Mouse (Mus musculus) heart, adult 9 months (tissue): ENCODE results near the gene Ssx2ip.

Experiments
- DNase-seq, 2 experiments: peaks; one replicate each; pipeline ENCODE4 v3.0.0; 2022; ENCODE audit warnings: low spot score in 2 of 2

Ssx2ip gene

GRCm38 (mm10) chr3:146404311-146405201, at the start of gene Ssx2ip:
Gene Ssx2ip (plus strand): TSS chr3:146404642.
- DNase-seq = peak; percentile 95 to 98

GRCm38 (mm10) chr3:146355146-146355545, 49.3 kb upstream of the Ssx2ip start:
- DNase-seq = no peak

- no peak for DNase-seq
Measured at GRCm38 (mm10) chr3:146365471-146365870, 39.0 kb upstream of the Ssx2ip start.

DNA sequence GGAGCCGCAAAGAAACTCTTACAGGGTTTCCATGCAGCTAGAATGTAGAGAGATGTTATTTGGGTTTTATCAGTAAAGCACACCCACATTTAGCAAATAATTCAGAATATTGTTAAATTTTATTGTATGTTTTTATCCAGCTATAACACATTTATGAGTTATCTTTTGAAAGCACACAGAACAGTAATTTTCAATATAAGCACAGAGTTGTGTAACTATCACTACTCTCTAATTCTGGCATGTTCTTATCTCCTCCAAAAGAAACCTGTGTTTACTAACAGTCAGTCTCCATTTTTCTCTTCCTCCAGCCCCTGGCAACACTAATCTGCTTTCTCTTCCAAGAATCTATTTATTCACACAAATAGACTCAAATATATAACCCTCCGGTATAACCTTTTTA, 37.4 kb upstream of the Ssx2ip start:
- DNase-seq = no peak

- no peak for DNase-seq
Measured at GRCm38 (mm10) chr3:146370553-146371095, 33.8 kb upstream of the Ssx2ip start.

DNA sequence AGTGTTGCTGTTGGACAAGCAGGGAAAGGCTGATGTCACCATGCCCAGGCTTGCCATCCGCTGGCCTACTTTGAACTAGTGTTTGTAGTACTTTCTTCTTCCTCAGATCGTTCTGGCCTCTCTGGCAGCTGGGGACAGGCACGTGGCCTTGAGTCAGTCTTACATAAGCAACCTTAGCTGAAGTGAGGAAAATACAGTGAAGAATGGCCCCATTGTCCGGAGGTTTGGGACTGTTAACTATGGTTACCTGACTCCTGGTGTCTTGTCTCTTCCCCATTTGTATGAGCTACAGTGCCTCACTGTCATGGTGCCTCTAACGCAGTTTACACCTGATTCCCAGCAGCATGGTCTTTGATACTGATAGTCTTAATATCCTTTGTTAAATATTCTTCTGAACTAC, 33.2 kb upstream of the Ssx2ip start:
- no peak for DNase-seq

- DNase-seq = no peak
Measured at GRCm38 (mm10) chr3:146374596-146375175, 29.8 kb upstream of the Ssx2ip start.

DNA sequence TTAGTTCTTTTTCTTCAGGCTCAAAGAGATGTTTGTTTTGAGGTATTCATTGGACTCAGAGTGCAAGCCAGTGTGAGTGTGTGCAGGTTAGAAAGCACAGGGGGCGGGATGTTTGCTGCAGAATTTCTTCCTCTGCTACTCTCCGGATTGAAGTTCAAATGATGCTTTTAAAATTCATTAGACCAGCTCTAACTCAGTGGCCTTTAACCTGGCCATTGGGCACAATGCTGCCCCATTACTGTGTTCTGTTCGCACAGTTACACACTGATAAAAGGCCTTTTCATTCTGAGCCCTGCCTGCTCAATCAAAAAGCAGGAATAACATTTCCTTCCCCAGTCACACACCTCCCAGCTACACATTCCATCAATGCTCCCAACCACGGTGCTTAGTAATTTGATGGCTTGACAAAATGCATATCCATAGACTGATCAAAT, 29.2 kb upstream of the Ssx2ip start:
- no peak for DNase-seq

DNA sequence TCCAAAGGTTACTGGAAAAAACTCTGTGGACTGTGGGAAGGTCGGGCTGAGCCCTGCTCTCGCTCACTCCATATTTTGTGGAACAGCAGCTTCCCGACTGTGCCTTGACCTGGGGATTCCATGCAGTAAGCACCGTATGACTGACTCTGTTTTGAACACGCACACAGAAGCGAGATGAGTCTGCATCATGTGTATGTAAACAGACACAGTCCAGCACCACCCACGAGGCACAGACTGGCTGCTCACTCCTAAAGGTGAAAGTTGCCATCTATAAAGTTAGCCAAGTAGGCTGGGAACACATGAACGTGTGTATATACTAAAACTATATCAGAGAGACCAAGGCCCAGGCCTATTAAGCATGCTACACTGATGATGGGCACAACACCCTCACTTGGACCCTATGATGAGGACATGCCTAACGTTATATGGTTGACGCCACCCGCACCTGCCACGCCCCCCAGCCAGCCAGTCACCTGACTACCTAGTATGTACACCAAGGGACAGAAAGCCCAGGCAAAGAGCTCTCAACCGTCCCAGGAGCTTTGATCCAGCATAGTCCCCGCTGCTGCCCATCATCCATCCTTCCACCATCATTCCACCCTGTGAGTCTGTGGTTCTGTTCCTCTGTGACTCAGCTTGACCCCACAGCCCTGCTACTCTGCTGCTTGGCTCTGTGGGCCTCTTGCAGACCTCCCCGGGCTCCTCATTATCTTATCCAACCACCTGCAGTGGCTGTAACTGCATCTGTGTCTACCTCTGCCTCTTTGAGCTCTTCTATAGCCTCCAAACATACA, 27.9 kb upstream of the Ssx2ip start:
- no peak for DNase-seq

- DNase-seq = no peak
Measured at GRCm38 (mm10) chr3:146377216-146377615, 27.2 kb upstream of the Ssx2ip start.

DNA sequence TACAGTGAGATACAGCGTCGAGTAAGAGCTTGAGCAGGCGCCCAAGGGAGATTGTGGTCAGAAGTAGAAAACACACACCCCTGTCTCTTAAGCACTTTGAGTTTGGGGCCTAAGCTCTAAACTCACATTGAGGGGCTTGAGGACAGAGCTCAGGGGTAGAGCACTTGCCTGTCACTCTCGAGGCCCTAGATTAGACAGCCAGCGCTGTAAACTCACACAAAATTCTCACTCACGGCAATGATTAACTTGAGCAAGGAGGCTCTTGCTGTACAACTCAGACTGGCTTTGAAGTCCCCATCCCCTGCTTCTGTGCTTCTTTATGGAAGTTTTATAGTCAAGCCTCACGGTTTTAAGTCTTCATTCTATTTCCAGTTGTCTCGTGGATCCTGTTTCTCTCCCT, 25.7 kb upstream of the Ssx2ip start:
- no peak for DNase-seq

- peak in 1 of 2 experiments; percentile 2 for DNase-seq
Measured at GRCm38 (mm10) chr3:146379740-146380466, 24.5 kb upstream of the Ssx2ip start.

DNA sequence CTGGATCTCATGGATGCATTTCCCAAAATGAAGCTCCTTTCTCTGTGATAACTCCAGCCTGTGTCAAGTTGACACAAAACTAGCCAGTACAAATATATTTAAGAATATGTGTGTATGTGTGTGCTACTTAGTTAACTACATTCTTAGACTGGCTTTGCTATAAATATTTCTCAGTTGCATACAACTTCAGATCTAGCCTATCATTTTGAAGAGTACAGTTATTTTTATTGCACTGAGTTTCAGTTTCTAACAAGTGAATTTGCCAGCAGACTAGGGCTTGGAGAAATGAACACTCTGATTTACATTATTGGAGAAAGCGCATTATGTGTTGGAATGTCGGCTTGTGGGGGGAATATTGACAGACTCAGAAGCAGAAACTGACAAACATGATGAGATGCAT, 23.6 kb upstream of the Ssx2ip start:
- DNase-seq = no peak

- no peak for DNase-seq
Measured at GRCm38 (mm10) chr3:146381471-146381870, 23.0 kb upstream of the Ssx2ip start.

- DNase-seq = no peak
Measured at GRCm38 (mm10) chr3:146386800-146387199, 17.6 kb upstream of the Ssx2ip start.

DNA sequence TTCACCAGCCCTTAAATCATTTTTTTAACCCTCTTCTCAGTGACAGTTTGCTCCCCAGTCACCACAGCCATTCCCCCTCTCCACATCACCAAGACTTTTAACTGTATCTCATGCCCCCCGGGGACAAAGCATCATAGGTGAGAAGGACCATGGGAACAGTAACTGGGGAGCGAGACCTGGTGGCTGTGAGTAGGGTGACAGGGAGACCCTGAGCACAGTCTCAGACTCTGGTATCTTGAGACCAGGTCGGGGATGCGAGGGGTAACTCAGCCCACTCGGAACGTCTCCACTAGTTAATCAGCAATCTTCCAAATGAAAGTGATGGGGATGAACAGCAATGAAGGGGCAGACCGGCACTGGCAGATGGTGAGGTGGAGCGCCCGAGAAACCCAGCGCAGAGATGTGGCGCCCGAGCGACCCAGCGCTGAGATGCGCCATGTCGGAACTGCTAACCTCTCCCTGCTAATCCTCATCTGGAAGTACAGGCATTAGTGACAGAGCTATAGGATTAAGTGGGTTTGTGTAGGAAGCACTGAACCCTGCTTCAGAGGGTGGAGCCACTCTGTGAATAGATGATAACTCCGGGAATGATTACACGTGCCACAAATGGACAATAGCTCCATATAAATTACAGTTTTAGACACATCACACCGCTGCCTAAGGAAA, 11.7 kb upstream of the Ssx2ip start:
- DNase-seq = no peak

- DNase-seq = no peak
Measured at GRCm38 (mm10) chr3:146393641-146394100, 10.8 kb upstream of the Ssx2ip start.

DNA sequence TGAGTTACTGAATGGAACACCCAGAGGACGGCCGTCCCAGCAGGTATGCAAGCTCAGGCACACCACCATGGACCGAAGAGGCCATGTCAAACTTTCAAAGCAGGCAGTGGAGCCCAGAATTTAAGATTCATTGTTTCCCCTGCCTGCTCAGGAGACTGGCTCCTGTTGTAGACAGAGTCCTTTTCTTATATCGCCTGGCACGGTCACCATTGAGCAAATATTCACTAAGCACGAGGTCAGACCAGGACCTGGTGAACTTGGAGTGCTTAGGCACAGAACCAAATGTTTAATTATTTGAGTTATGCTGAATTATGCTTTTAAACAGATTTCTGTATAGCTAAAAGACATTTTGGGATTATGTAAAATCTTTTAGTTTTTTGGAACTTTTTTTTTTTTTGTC, 8.2 kb upstream of the Ssx2ip start:
- no peak for DNase-seq

DNA sequence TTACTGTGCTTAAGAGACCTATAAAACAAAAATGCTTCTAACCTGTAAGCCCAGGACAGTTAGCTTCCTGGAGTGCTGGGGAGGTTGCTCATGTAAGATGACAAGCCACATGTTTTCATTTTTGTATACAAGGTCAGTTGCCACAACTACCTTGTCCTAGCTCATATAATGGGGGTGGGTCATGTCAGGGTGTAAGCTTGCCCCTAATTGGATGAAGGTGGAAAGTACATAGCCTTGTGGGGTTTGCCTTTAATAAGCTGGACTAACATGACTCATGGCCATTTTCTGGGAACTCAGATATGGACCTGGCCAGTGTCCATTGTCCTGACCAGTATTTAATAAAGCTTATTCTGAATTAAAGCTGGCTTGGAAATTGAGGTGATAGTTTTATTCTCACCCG, 7.5 kb upstream of the Ssx2ip start:
- no peak for DNase-seq

GRCm38 (mm10) chr3:146397847-146398246, 6.6 kb upstream of the Ssx2ip start:
- no peak for DNase-seq

GRCm38 (mm10) chr3:146399203-146399602, 5.2 kb upstream of the Ssx2ip start:
- DNase-seq = no peak
